Mouse (Mus musculus): ENCODE results near the gene Vps35l. TPM values are rescaled to one million over a fixed set of nuclear protein-coding genes. Genes with fewer than 3 reads are reported as not detected.

The Vps35l gene
- total RNA-seq, 2 experiments from 2014 or later, result 71.2 to 75.3 TPM

GRCm38 (mm10) chr7:118775991-118776390 lies 36.0 kb downstream of the Vps35l start:
- DNase-seq (ENCODE audit: low spot score in 2 of 2), result no peak

- no peak for DNase-seq (ENCODE audit: low spot score in 2 of 2)
Observed at GRCm38 (mm10) chr7:118776491-118776890, 36.5 kb downstream of the Vps35l start.

GRCm38 (mm10) chr7:118777598-118778394 lies 37.8 kb downstream of the Vps35l start:
- DNase-seq (ENCODE audit: low spot score in 2 of 2), result no peak

- DNase-seq (ENCODE audit: low spot score in 2 of 2), result no peak
Observed at GRCm38 (mm10) chr7:118778561-118778960, 38.5 kb downstream of the Vps35l start.

- no peak for DNase-seq (ENCODE audit: low spot score in 2 of 2)
Observed at GRCm38 (mm10) chr7:118783305-118784001, 43.4 kb downstream of the Vps35l start.

GRCm38 (mm10) chr7:118786091-118786490 lies 46.1 kb downstream of the Vps35l start:
- DNase-seq (ENCODE audit: low spot score in 2 of 2), result no peak

- no peak for DNase-seq (ENCODE audit: low spot score in 2 of 2)
Observed at GRCm38 (mm10) chr7:118787326-118787725, 47.3 kb downstream of the Vps35l start.

- DNase-seq (ENCODE audit: low spot score in 2 of 2), result no peak
Observed at GRCm38 (mm10) chr7:118788481-118788880, 48.5 kb downstream of the Vps35l start.

- DNase-seq (ENCODE audit: low spot score in 2 of 2), result no peak
Observed at GRCm38 (mm10) chr7:118790292-118790691, 50.3 kb downstream of the Vps35l start.

- no peak for DNase-seq (ENCODE audit: low spot score in 2 of 2)
Observed at GRCm38 (mm10) chr7:118793899-118794298, 53.9 kb downstream of the Vps35l start.

GRCm38 (mm10) chr7:118795779-118796178 lies 55.8 kb downstream of the Vps35l start:
- DNase-seq (ENCODE audit: low spot score in 2 of 2), result no peak

- no peak for DNase-seq (ENCODE audit: low spot score in 2 of 2)
Observed at GRCm38 (mm10) chr7:118796838-118797237, 56.8 kb downstream of the Vps35l start.

GRCm38 (mm10) chr7:118797600-118797999 lies 57.6 kb downstream of the Vps35l start:
- no peak for DNase-seq (ENCODE audit: low spot score in 2 of 2)

- no peak for DNase-seq (ENCODE audit: low spot score in 2 of 2)
Observed at GRCm38 (mm10) chr7:118798105-118798570, 58.1 kb downstream of the Vps35l start.

- DNase-seq (ENCODE audit: low spot score in 2 of 2), result no peak
Observed at GRCm38 (mm10) chr7:118800112-118800734, 60.2 kb downstream of the Vps35l start.

GRCm38 (mm10) chr7:118801791-118802190 lies 61.8 kb downstream of the Vps35l start:
- DNase-seq (ENCODE audit: low spot score in 2 of 2), result no peak

GRCm38 (mm10) chr7:118803425-118803824 lies 63.4 kb downstream of the Vps35l start:
- no peak for DNase-seq (ENCODE audit: low spot score in 2 of 2)

GRCm38 (mm10) chr7:118806631-118807411 lies 66.8 kb downstream of the Vps35l start:
- no peak for DNase-seq (ENCODE audit: low spot score in 2 of 2)

- DNase-seq (ENCODE audit: low spot score in 2 of 2), result no peak
Observed at GRCm38 (mm10) chr7:118807899-118808298, 67.9 kb downstream of the Vps35l start.

GRCm38 (mm10) chr7:118811407-118812106 lies 71.5 kb downstream of the Vps35l start:
- no peak for DNase-seq (ENCODE audit: low spot score in 2 of 2)

All from adrenal gland, postnatal 4 days (tissue).